Mouse (Mus musculus): ENCODE measurements around the gene Olfr716.
"Not testable (repeated sequence)": the region's sequence is repeated elsewhere in the genome, so short reads cannot be mapped to it uniquely, and the experiment has no call there.

Olfr716 gene

GRCm38 (mm10) chr7:107138027-107138426, at the start of gene Olfr716:
Gene Olfr716, plus strand, starts transcription at chr7:107138327.
- DNase-seq, result not testable (repeated sequence)

GRCm38 (mm10) chr7:107092920-107093319, 45.2 kb upstream of the Olfr716 start, which contains the start of gene Olfr17:
Gene Olfr17, plus strand, starts transcription at chr7:107093220.
- DNase-seq, result no peak

GRCm38 (mm10) chr7:107110269-107110668, 27.9 kb upstream of the Olfr716 start, which contains the start of gene Olfr715b:
Gene Olfr715b, minus strand, starts transcription at chr7:107110369.
- not testable (repeated sequence) for DNase-seq

GRCm38 (mm10) chr7:107130983-107131382, 7.1 kb upstream of the Olfr716 start, which contains the start of gene Olfr715:
Gene Olfr715, minus strand, starts transcription at chr7:107131083.
- not testable (repeated sequence) for DNase-seq

- no peak for DNase-seq
Observed at GRCm38 (mm10) chr7:107166690-107167089, 28.6 kb downstream of the Olfr716 start, which contains the start of gene Nlrp14. Gene Nlrp14, plus strand, starts transcription at chr7:107166990.

GRCm38 (mm10) chr7:107180406-107180805, 42.3 kb downstream of the Olfr716 start:
- no peak for DNase-seq

Measured in cerebellum, adult 11-12 months (tissue).